Mouse (Mus musculus) stomach, adult 2 months (tissue): ENCODE results near the gene Hist1h1d. TPM values are rescaled to one million over a fixed set of nuclear protein-coding genes. Genes with fewer than 3 reads are reported as not detected.

ENCODE experiments used
- polyA plus RNA-seq: library from polyadenylated mRNA; depleted of rRNA; stranded (reverse); fragments of >200 nt; gene quantifications from 2 replicates; pipeline ENCODE4 v1.2.3, GENCODE M21; 2012; rRNA removed

The Hist1h1d gene
- polyA plus RNA-seq, 1 experiment, result 0.10 TPM

Other genes with a start within 250 kb of the Hist1h1d start
- gene Zfp322a, start 184.1 kb upstream of the Hist1h1d start, polyA plus RNA-seq, result 0.19 and 0.23 TPM in 2 replicates
- 0.47 and 0.56 TPM in 2 replicates for gene Abt1, start 129.4 kb upstream of the Hist1h1d start, polyA plus RNA-seq
- gene Btn1a1, start 87.4 kb upstream of the Hist1h1d start, polyA plus RNA-seq, result 0.02 TPM in 2 replicates
- not detected in 2 replicates for gene Btn2a2, start 64.4 kb upstream of the Hist1h1d start, polyA plus RNA-seq
- 10.2 and 16.4 TPM in 2 replicates for gene Hist1h4h, start 22.2 kb upstream of the Hist1h1d start, polyA plus RNA-seq
- 126 and 148 TPM in 2 replicates for gene Hist1h2af, start 19.4 kb upstream of the Hist1h1d start, polyA plus RNA-seq
- 15.8 and 18.3 TPM in 2 replicates for gene Hist1h3g, start 17.8 kb upstream of the Hist1h1d start, polyA plus RNA-seq
- gene Hist1h2bh, start 9.9 kb upstream of the Hist1h1d start, polyA plus RNA-seq, result 0.87 and 1.9 TPM in 2 replicates
- 4.2 and 5.6 TPM in 2 replicates for gene Hist1h3f, start 9.2 kb upstream of the Hist1h1d start, polyA plus RNA-seq
- gene Hist1h4f, start 1.6 kb upstream of the Hist1h1d start, polyA plus RNA-seq, result 2.2 and 2.4 TPM in 2 replicates
- 13.8 and 14.4 TPM in 2 replicates for gene Hist1h3e, start 9.1 kb downstream of the Hist1h1d start, polyA plus RNA-seq
- 3.3 and 7.8 TPM in 2 replicates for gene Hist1h2ae, start 18.0 kb downstream of the Hist1h1d start, polyA plus RNA-seq
- 15.0 and 22.9 TPM in 2 replicates for gene Hist1h2bg, start 18.1 kb downstream of the Hist1h1d start, polyA plus RNA-seq
- 5.2 and 7.1 TPM in 2 replicates for gene Hist1h2bf, start 20.9 kb downstream of the Hist1h1d start, polyA plus RNA-seq
- gene Hist1h2ad, start 21.1 kb downstream of the Hist1h1d start, polyA plus RNA-seq, result 2.5 and 3.6 TPM in 2 replicates
- gene Hist1h3d, start 22.5 kb downstream of the Hist1h1d start, polyA plus RNA-seq, result 5.2 and 6.2 TPM in 2 replicates
- gene Hist1h4d, start 28.3 kb downstream of the Hist1h1d start, polyA plus RNA-seq, result 3.2 and 3.6 TPM in 2 replicates
- 1.1 TPM in 2 replicates for gene Hist1h2be, start 67.9 kb downstream of the Hist1h1d start, polyA plus RNA-seq
- 0.74 and 1.3 TPM in 2 replicates for gene Hist1h1e, start 69.3 kb downstream of the Hist1h1d start, polyA plus RNA-seq
- gene Hist1h2ac, start 130.7 kb downstream of the Hist1h1d start, polyA plus RNA-seq, result 0.47 and 0.76 TPM in 2 replicates
- gene Hist1h2bc, start 130.9 kb downstream of the Hist1h1d start, polyA plus RNA-seq, result 117 and 165 TPM in 2 replicates
- not detected in 2 replicates for gene Hist1h1t, start 142.6 kb downstream of the Hist1h1d start, polyA plus RNA-seq
- gene Hist1h4c, start 145.2 kb downstream of the Hist1h1d start, polyA plus RNA-seq, result 2.2 and 4.1 TPM in 2 replicates
- 3.3 and 4.5 TPM in 2 replicates for gene Hfe, start 157.6 kb downstream of the Hist1h1d start, polyA plus RNA-seq
- 24.5 and 35.7 TPM in 2 replicates for gene Hist1h1c, start 185.5 kb downstream of the Hist1h1d start, polyA plus RNA-seq
- 7.1 and 11.9 TPM in 2 replicates for gene Hist1h3c, start 192.3 kb downstream of the Hist1h1d start, polyA plus RNA-seq
- 3.8 and 4.6 TPM in 2 replicates for gene Hist1h2bb, start 193.5 kb downstream of the Hist1h1d start, polyA plus RNA-seq
- 5.1 and 8.7 TPM in 2 replicates for gene Hist1h2ab, start 197.9 kb downstream of the Hist1h1d start, polyA plus RNA-seq
- gene Hist1h3b, start 199.0 kb downstream of the Hist1h1d start, polyA plus RNA-seq, result 10.6 and 14.9 TPM in 2 replicates
- 5.1 TPM in 1 of 2 replicates, not detected in the other for gene Hist1h4b, start 203.8 kb downstream of the Hist1h1d start, polyA plus RNA-seq
- 1.1 and 3.0 TPM in 2 replicates for gene Hist1h4a, start 208.0 kb downstream of the Hist1h1d start, polyA plus RNA-seq
- 10.0 and 13.1 TPM in 2 replicates for gene Hist1h3a, start 209.1 kb downstream of the Hist1h1d start, polyA plus RNA-seq
- gene Hist1h1a, start 210.4 kb downstream of the Hist1h1d start, polyA plus RNA-seq, result 0.09 and 0.20 TPM in 2 replicates
- gene Trim38, start 216.7 kb downstream of the Hist1h1d start, polyA plus RNA-seq, result not detected in 2 replicates